Mouse (Mus musculus): ENCODE results near the gene Nabp1. TPM values are rescaled to one million over a fixed set of nuclear protein-coding genes. Genes with fewer than 3 reads are reported as not detected.

The Nabp1 gene
- polyA plus RNA-seq, 1 experiment from 2014 or later: 11.4 TPM

DNA sequence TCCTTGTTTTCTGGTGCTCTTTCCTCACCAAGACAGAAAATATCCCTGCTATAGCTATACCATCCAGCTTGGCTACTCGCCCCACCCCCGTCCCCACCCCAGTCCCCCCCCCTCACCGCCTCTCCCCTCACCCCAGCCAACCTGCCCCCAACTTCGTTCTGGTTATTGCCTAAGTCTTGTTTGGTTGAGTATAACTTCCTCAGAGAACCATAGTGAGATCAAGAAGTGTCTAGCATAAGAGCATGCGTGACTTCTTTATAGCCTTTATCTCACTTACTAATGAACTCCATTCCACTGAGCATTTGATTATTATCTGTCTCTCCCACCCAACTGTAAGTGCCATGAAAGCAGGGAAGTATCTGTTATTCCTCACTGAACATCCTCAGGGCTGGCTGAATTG lies 24.1 kb upstream of the Nabp1 start:
- no peak for DNase-seq (ENCODE audit: low spot score)
- Histone ChIP-seq H3K9me3 (ENCODE audit: control insufficient read depth, low read length) (no peaks in the 10 kb centered on the region), H3K4me3 (ENCODE audit: low read depth, low read length) (no peak overlapping the region), H3K36me3 (ENCODE audit: control insufficient read depth, insufficient read depth, low read length) (no peaks in the 10 kb centered on the region), H3K4me2 (ENCODE audit: low read length) (no peak overlapping the region), H3K9ac (ENCODE audit: low read length) (no peak overlapping the region), H3K27me3 (replicated peaks; ENCODE audit: control insufficient read depth, insufficient read depth, low read length) (no peaks in the 10 kb centered on the region), H3K27ac (ENCODE audit: low read depth) (no peak overlapping the region), H3K4me1 (replicated peaks; ENCODE audit: control insufficient read depth, insufficient read depth, low read length) (no peaks in the 10 kb centered on the region)
- no peak for ATAC-seq (replicated peaks; ENCODE audit: low FRiP score, low TSS enrichment, low read depth)
- 89% methylated on average over 5 of the region's 5 CpGs for WGBS

GRCm38 (mm10) chr1:51501251-51501650 lies 23.0 kb upstream of the Nabp1 start:
- H3K9ac ChIP-seq (ENCODE audit: low read length): no peak overlapping the region
- H3K9me3 ChIP-seq (ENCODE audit: control insufficient read depth, low read length): no peaks in the 10 kb centered on the region
- no peak overlapping the region for H3K4me2 ChIP-seq (ENCODE audit: low read length)
- ATAC-seq (replicated peaks; ENCODE audit: low FRiP score, low TSS enrichment, low read depth) (no peak), DNase-seq (ENCODE audit: low spot score) (peak; percentile 34)
- no peaks in the 10 kb centered on the region for H3K4me1 ChIP-seq (replicated peaks; ENCODE audit: control insufficient read depth, insufficient read depth, low read length)
- H3K27ac ChIP-seq (ENCODE audit: low read depth): no peak overlapping the region
- 77% methylated on average over 12 of the region's 12 CpGs for WGBS
- no peak overlapping the region for H3K4me3 ChIP-seq (ENCODE audit: low read depth, low read length)
- H3K36me3 ChIP-seq (ENCODE audit: control insufficient read depth, insufficient read depth, low read length): no peaks in the 10 kb centered on the region
- no peaks in the 10 kb centered on the region for H3K27me3 ChIP-seq (replicated peaks; ENCODE audit: control insufficient read depth, insufficient read depth, low read length)

GRCm38 (mm10) chr1:51498601-51499098 lies 20.4 kb upstream of the Nabp1 start:
- Histone ChIP-seq H3K4me1 (replicated peaks; ENCODE audit: control insufficient read depth, insufficient read depth, low read length) (no peaks in the 10 kb centered on the region), H3K9me3 (ENCODE audit: control insufficient read depth, low read length) (no peaks in the 10 kb centered on the region), H3K27me3 (replicated peaks; ENCODE audit: control insufficient read depth, insufficient read depth, low read length) (no peaks in the 10 kb centered on the region), H3K9ac (ENCODE audit: low read length) (no peak overlapping the region), H3K36me3 (ENCODE audit: control insufficient read depth, insufficient read depth, low read length) (no peaks in the 10 kb centered on the region), H3K27ac (ENCODE audit: low read depth) (no peak overlapping the region), H3K4me2 (ENCODE audit: low read length) (no peak overlapping the region), H3K4me3 (ENCODE audit: low read depth, low read length) (no peak overlapping the region)
- ATAC-seq (replicated peaks; ENCODE audit: low FRiP score, low TSS enrichment, low read depth) (no peak), DNase-seq (ENCODE audit: low spot score) (peak; percentile 21)
- WGBS: 66% methylated on average over 2 of the region's 2 CpGs

- Histone ChIP-seq H3K4me3 (ENCODE audit: low read depth, low read length) (no peak overlapping the region), H3K36me3 (ENCODE audit: control insufficient read depth, insufficient read depth, low read length) (no peaks in the 10 kb centered on the region), H3K4me2 (ENCODE audit: low read length) (no peak overlapping the region), H3K27me3 (replicated peaks; ENCODE audit: control insufficient read depth, insufficient read depth, low read length) (no peaks in the 10 kb centered on the region), H3K9me3 (ENCODE audit: control insufficient read depth, low read length) (no peaks in the 10 kb centered on the region), H3K9ac (ENCODE audit: low read length) (no peak overlapping the region), H3K27ac (ENCODE audit: low read depth) (no peak overlapping the region), H3K4me1 (replicated peaks; ENCODE audit: control insufficient read depth, insufficient read depth, low read length) (no peaks in the 10 kb centered on the region)
- 88% methylated on average over 1 of the region's 1 CpGs for WGBS
- DNase-seq (ENCODE audit: low spot score): no peak
- ATAC-seq (replicated peaks; ENCODE audit: low FRiP score, low TSS enrichment, low read depth): no peak
Observed at GRCm38 (mm10) chr1:51496163-51496562, 17.9 kb upstream of the Nabp1 start.

- Histone ChIP-seq H3K9ac (ENCODE audit: low read length) (no peak overlapping the region), H3K27me3 (replicated peaks; ENCODE audit: control insufficient read depth, insufficient read depth, low read length) (no peaks in the 10 kb centered on the region), H3K9me3 (ENCODE audit: control insufficient read depth, low read length) (no peaks in the 10 kb centered on the region), H3K4me1 (replicated peaks; ENCODE audit: control insufficient read depth, insufficient read depth, low read length) (no peaks in the 10 kb centered on the region), H3K4me2 (ENCODE audit: low read length) (no peak overlapping the region), H3K36me3 (ENCODE audit: control insufficient read depth, insufficient read depth, low read length) (no peaks in the 10 kb centered on the region), H3K27ac (ENCODE audit: low read depth) (no peak overlapping the region), H3K4me3 (ENCODE audit: low read depth, low read length) (no peak overlapping the region)
- ATAC-seq (replicated peaks; ENCODE audit: low FRiP score, low TSS enrichment, low read depth) (no peak), DNase-seq (ENCODE audit: low spot score) (no peak)
- WGBS: 81% methylated on average over 7 of the region's 7 CpGs
Observed at GRCm38 (mm10) chr1:51493592-51494307, 15.5 kb upstream of the Nabp1 start.

DNA sequence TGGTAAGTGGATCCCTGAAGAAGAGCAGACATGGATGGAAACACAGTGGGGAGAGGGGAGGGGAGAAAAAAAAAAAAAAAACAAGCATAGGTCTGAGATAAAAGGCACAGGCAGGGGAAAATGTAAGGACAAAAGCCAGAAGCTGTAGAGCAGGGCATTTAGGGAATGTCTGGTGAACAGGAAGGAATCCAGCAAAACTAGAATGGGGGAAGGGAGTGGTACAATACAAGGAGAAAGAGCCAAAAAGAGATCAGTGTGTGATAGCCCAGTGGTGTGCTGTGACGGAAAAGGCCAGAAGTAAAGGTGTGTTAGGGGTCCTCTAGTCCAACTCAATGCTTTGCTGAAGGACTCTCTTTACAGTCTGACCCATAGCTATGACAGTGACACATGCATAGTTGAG lies 8.1 kb upstream of the Nabp1 start:
- Histone ChIP-seq H3K4me1 (replicated peaks; ENCODE audit: control insufficient read depth, insufficient read depth, low read length) (no peaks in the 10 kb centered on the region; the same call in 1 of the 2 replicates), H3K4me3 (ENCODE audit: low read depth, low read length) (no peak overlapping the region), H3K9me3 (ENCODE audit: control insufficient read depth, low read length) (no peaks in the 10 kb centered on the region), H3K27ac (ENCODE audit: low read depth) (no peak overlapping the region), H3K9ac (ENCODE audit: low read length) (no peak overlapping the region), H3K4me2 (ENCODE audit: low read length) (no peak overlapping the region), H3K36me3 (ENCODE audit: control insufficient read depth, insufficient read depth, low read length) (no peaks in the 10 kb centered on the region), H3K27me3 (replicated peaks; ENCODE audit: control insufficient read depth, insufficient read depth, low read length) (no peaks in the 10 kb centered on the region)
- ATAC-seq (replicated peaks; ENCODE audit: low FRiP score, low TSS enrichment, low read depth) (no peak), DNase-seq (ENCODE audit: low spot score) (no peak)
- 90% methylated on average over 1 of the region's 1 CpGs for whole genome bisulfite sequencing

GRCm38 (mm10) chr1:51480386-51480785 lies 2.2 kb upstream of the Nabp1 start:
- no peaks in the 10 kb centered on the region for H3K27me3 ChIP-seq (replicated peaks; ENCODE audit: control insufficient read depth, insufficient read depth, low read length)
- H3K4me3 ChIP-seq (ENCODE audit: low read depth, low read length): no peak overlapping the region
- DNase-seq (ENCODE audit: low spot score) (no peak), ATAC-seq (replicated peaks; ENCODE audit: low FRiP score, low TSS enrichment, low read depth) (no peak)
- H3K4me2 ChIP-seq (ENCODE audit: low read length): no peak overlapping the region
- no peak overlapping the region for H3K27ac ChIP-seq (ENCODE audit: low read depth)
- no peaks in the 10 kb centered on the region for H3K36me3 ChIP-seq (ENCODE audit: control insufficient read depth, insufficient read depth, low read length)
- no peak overlapping the region for H3K9ac ChIP-seq (ENCODE audit: low read length)
- no peaks in the 10 kb centered on the region for H3K9me3 ChIP-seq (ENCODE audit: control insufficient read depth, low read length)
- no peaks in the 10 kb centered on the region for H3K4me1 ChIP-seq (replicated peaks; ENCODE audit: control insufficient read depth, insufficient read depth, low read length)

DNA sequence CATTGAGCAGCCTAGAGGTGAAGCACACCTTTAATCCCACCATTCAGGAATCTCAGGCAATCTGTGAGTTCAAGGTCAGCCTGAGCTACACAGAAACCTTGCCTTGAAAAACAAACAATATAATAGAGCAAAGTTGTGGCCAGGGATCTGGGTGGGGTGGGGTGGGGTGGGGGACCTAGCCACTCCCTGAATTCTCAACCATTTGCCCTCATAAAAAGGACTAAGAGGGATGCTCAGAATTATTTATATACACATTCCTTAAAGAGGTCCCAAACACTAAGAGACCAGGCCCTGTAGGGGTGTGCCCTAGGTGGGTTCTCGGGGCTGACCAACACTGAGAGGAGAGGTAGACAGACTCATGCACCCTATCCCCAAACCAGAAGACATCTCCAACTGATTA lies 1.5 kb upstream of the Nabp1 start:
- DNase-seq (ENCODE audit: low spot score) (no peak), ATAC-seq (replicated peaks; ENCODE audit: low FRiP score, low TSS enrichment, low read depth) (no peak)
- no peaks in the 10 kb centered on the region for H3K4me1 ChIP-seq (replicated peaks; ENCODE audit: control insufficient read depth, insufficient read depth, low read length)
- WGBS: 73% methylated on average over 1 of the region's 1 CpGs
- H3K27ac ChIP-seq (ENCODE audit: low read depth): no peak overlapping the region
- no peaks in the 10 kb centered on the region for H3K9me3 ChIP-seq (ENCODE audit: control insufficient read depth, low read length)
- no peak overlapping the region for H3K4me2 ChIP-seq (ENCODE audit: low read length)
- H3K27me3 ChIP-seq (replicated peaks; ENCODE audit: control insufficient read depth, insufficient read depth, low read length): no peaks in the 10 kb centered on the region
- H3K4me3 ChIP-seq (ENCODE audit: low read depth, low read length): no peak overlapping the region
- no peaks in the 10 kb centered on the region for H3K36me3 ChIP-seq (ENCODE audit: control insufficient read depth, insufficient read depth, low read length)
- no peak overlapping the region for H3K9ac ChIP-seq (ENCODE audit: low read length)

GRCm38 (mm10) chr1:51479027-51479329 lies 753 bp upstream of the Nabp1 start:
- WGBS: 87% methylated on average over 1 of the region's 1 CpGs
- Histone ChIP-seq H3K4me3 (ENCODE audit: low read depth, low read length) (peak overlapping the region; percentile 66), H3K27me3 (replicated peaks; ENCODE audit: control insufficient read depth, insufficient read depth, low read length) (no peaks in the 10 kb centered on the region), H3K36me3 (ENCODE audit: control insufficient read depth, insufficient read depth, low read length) (no peaks in the 10 kb centered on the region), H3K4me2 (ENCODE audit: low read length) (peak overlapping the region; percentile 78), H3K9ac (ENCODE audit: low read length) (no peak overlapping the region; the same call in 1 of the 2 replicates), H3K4me1 (replicated peaks; ENCODE audit: control insufficient read depth, insufficient read depth, low read length) (no peaks in the 10 kb centered on the region), H3K9me3 (ENCODE audit: control insufficient read depth, low read length) (no peaks in the 10 kb centered on the region), H3K27ac (ENCODE audit: low read depth) (no peak overlapping the region; the same call in 1 of the 2 replicates)
- ATAC-seq (replicated peaks; ENCODE audit: low FRiP score, low TSS enrichment, low read depth) (no peak), DNase-seq (ENCODE audit: low spot score) (no peak)

Measured in intestine, embryonic 14.5 days (tissue).